Mouse (Mus musculus): ENCODE measurements around the gene Snx8. TPM values are rescaled to one million over a fixed set of nuclear protein-coding genes. Genes with fewer than 3 reads are reported as not detected.

Snx8 gene
- polyA plus RNA-seq, 1 experiment from 2014 or later = 19.9 TPM

DNA sequence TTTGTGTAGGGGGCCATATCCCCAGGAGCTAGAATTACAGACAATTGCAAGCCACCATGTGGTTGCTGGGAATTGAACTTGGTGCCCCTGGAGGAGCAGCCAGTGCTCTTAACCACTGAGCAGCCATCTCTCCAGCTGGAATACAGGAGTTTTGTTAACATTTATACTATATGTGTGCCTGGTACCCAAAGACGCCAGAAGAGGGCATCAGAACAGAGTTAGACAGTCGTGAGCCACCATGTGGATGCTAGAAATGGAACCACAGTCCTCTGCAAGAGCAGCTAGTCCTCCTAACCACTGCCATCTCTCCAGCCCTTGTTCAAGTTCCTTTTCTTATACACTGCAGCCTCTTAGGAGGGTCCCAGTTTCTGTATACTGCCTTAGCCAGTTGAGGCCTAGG, 55.4 kb downstream of the Snx8 start:
- Histone ChIP-seq H3K27ac (no peak overlapping the region), H3K4me1 (peaks cover 22% of the 10 kb centered on the region), H3K4me3 (no peak overlapping the region), H3K9ac (no peak overlapping the region), H3K36me3 (peaks cover 22% of the 10 kb centered on the region), H3K4me2 (no peak overlapping the region), H3K27me3 (no peaks in the 10 kb centered on the region), H3K9me3 (no peaks in the 10 kb centered on the region)
- no peak for ATAC-seq (ENCODE audit: borderline replicate concordance, extremely low read depth, low FRiP score, low TSS enrichment)
- 25% methylated on average over 2 of the region's 2 CpGs for WGBS

DNA sequence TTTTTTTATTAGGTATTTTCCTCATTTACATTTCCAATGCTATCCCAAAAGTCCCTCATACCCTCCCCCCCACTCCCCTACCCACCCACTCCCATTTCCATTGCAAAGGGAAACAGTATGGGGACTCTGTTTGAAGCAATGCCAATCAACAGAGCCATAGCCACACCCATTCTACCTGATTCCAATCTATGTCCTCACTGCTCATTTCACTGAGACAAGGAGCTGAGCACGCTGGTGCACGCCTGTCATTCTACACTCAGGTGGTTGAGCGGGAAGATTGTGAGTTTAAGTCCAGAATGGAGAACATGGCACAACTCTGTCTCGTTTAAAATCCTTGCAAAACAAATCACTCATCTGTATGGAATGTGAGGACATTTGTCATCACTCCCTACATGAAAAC, 56.5 kb downstream of the Snx8 start:
- Histone ChIP-seq H3K36me3 (peaks cover 21% of the 10 kb centered on the region), H3K27me3 (no peaks in the 10 kb centered on the region), H3K4me2 (peak overlapping the region; percentile 90), H3K9ac (no peak overlapping the region), H3K4me1 (peaks cover 22% of the 10 kb centered on the region), H3K27ac (no peak overlapping the region), H3K4me3 (peak overlapping the region; percentile 76; the same call in 1 of the 2 replicates), H3K9me3 (no peaks in the 10 kb centered on the region)
- ATAC-seq (ENCODE audit: borderline replicate concordance, extremely low read depth, low FRiP score, low TSS enrichment) = no peak
- 31% methylated on average over 4 of the region's 4 CpGs for WGBS

DNA sequence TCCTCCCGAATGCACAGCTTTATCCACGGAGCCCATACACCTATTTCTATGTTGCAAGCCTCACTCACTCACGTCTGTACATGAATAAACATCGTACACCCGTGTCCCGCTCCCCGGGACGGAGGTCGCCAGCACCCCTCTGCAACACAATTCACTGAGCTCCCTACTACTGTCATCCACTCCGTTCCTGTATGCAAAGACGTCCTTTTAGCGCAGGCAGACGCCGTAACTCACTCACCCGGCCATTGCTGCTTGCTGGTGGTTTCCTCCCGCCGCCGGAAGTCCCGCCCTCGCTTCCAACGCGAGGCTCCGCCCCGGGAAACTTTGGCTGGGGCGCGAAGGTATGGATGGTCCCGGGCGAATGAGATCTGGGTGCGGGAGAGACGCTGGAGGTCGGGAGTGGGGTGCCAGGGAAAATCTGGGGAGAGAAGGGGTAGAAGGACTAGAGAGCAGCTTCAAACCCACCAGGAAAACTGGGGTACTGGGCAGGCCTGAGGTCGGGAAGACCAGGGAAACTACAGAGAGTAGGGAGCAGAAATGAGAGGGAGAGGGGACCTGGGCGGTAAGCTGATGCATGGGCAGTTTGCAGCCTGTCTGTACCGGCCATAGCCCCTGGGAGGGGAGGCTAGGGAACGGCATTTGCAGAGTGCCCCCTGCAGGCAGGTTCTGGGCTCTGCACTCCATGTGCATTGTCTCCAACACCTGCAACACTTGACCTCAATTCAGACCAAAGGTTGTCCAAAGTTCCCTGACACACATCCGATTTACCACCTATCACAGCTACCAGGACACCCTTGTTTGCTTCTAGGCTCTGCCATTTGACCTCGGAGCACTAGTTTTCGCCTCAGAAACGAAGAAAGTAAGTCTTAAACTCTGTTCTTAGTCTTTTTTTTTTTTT, 57.2 kb downstream of the Snx8 start, which contains the start of gene Mrm2:
Gene Mrm2, minus strand, starts transcription at position 284 of the 898 bp plus-strand sequence.
- ATAC-seq (ENCODE audit: borderline replicate concordance, extremely low read depth, low FRiP score, low TSS enrichment) = peak; percentile 81
- Histone ChIP-seq H3K4me3 (peak within 1 kb of the TSS; percentile 76), H3K27ac (peak within 1 kb of the TSS; percentile 92), H3K36me3 (peaks cover 23% of the 10 kb centered on the region), H3K9me3 (no peaks in the 10 kb centered on the region), H3K27me3 (no peaks in the 10 kb centered on the region), H3K9ac (peak within 1 kb of the TSS; percentile 87), H3K4me1 (peaks cover 22% of the 10 kb centered on the region), H3K4me2 (peak within 1 kb of the TSS; percentile 90)
- under 1% methylated on average over 39 of the region's 39 CpGs for WGBS

DNA sequence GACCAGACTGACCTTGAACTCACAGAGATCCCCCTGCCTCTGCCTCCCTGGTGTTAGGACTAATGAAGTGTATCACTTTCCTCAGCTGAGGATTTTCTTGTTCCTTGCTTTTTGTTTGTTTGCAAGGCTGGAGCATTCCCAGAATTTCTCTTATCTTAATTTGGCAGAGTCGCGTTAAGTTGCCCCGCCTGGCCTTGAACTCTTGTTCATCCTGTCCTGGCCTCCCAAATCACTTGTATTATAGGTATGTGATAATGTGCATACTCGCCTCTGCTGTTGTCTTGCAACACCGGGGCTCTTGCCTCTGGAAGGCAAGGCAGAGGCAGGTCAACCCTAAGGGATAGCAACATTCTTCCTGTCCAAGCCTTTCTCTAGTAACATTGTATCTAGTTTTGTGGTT, 65.0 kb downstream of the Snx8 start:
- Histone ChIP-seq H3K4me1 (peaks cover 15% of the 10 kb centered on the region), H3K27me3 (no peaks in the 10 kb centered on the region), H3K9me3 (no peaks in the 10 kb centered on the region), H3K4me2 (no peak overlapping the region), H3K9ac (no peak overlapping the region), H3K27ac (no peak overlapping the region), H3K4me3 (no peak overlapping the region), H3K36me3 (peaks cover 13% of the 10 kb centered on the region)
- 87% methylated on average over 5 of the region's 5 CpGs for WGBS
- no peak for ATAC-seq (ENCODE audit: borderline replicate concordance, extremely low read depth, low FRiP score, low TSS enrichment)

DNA sequence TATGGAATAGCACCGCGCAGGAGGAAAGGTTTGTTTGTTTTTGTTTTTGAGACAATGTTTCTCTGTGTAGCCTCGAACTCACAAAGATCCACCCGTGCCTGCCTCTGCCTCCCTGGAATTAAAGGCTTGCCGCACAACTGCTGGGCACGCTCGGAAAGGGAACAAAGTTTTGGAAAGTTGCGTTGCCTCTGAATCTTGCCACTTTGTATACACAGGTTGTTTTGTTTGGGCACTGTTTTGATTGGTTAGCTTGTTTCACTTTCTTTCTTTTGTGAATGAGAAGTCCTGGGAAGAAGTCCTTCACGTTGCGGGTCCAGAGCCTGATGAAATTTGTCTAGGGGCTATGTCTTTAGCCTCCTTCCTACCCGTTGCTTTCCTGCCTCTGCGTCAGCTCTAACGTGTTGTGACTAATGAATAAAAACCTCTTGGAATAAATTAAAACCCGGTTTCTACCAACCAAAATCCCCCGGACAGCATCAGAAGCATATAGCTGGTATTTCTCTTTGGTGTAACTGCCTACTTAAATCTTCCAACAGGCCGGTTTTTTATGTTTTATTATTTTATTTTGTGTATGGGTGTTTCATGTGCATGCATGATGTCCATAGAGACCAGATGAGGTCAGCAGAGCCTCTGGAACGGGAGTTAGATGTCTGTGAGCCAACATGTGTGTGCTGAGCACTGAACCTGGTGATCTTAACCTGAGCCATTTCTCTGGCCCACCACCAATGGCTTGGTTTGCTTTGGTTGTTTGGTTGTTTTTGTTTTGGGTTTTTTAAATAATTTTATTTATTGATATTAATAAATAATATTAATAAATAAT, 67.1 kb downstream of the Snx8 start:
- no peak for ATAC-seq (ENCODE audit: borderline replicate concordance, extremely low read depth, low FRiP score, low TSS enrichment)
- no peaks in the 10 kb centered on the region; the same call in 1 of the 2 replicates for H3K36me3 ChIP-seq
- peak overlapping the region; percentile 99 for H3K4me3 ChIP-seq
- no peaks in the 10 kb centered on the region for H3K27me3 ChIP-seq
- H3K4me2 ChIP-seq = peak overlapping the region; percentile 80
- no peaks in the 10 kb centered on the region for H3K9me3 ChIP-seq
- H3K27ac ChIP-seq = peak overlapping the region; percentile 76
- H3K4me1 ChIP-seq = peaks cover 15% of the 10 kb centered on the region
- H3K9ac ChIP-seq = peak overlapping the region; percentile 99
- 1% methylated on average over 17 of the region's 17 CpGs for WGBS

DNA sequence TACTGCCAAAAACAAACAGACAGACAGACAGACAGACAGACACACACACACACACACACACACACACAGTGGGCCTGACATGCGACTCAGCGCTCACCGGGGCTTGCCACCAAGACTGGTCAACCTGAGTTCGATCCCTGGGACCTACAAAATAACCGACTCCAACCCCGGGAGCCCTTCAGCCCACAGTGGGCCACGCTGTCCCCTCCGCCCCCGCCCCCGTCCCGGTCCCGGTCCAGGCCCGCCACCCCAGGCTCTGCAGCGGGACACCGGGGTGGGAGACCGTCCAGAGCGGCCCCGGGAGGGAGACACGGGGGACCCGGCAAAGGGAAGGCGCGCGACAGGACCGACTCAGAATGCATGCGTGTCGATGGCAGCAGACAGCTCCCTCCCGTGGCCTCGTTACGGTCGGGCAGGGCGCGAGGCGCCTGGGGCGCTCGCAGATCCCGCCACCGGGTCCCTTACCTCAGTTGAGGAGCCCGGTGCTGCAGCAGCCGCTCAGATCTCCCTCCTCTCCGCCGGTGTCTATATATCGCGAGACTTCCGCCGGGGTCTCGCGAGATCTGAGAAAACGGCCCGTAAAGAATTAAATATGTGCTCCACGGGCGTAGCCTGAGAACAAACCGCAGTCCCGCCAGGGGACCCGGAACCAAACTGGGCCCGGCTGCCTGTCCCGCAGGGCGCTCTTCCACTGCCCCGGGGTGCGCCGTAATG, 67.9 kb downstream of the Snx8 start, which contains the start of the genes Mad1l1 and Nudt1:
Gene Mad1l1, minus strand, starts transcription at position 511 of the 714 bp plus-strand sequence.
Gene Nudt1, plus strand, starts transcription at position 615 of the 714 bp plus-strand sequence.
- peak within 1 kb of the TSS; percentile 80 for H3K4me2 ChIP-seq
- H3K27me3 ChIP-seq = no peaks in the 10 kb centered on the region
- peak within 1 kb of the TSS; percentile 99 for H3K9ac ChIP-seq
- H3K9me3 ChIP-seq = no peaks in the 10 kb centered on the region
- ATAC-seq (ENCODE audit: borderline replicate concordance, extremely low read depth, low FRiP score, low TSS enrichment) = peak; percentile 95
- WGBS = under 1% methylated on average over 58 of the region's 60 CpGs
- H3K36me3 ChIP-seq = no peaks in the 10 kb centered on the region
- peak within 1 kb of the TSS; percentile 99 for H3K4me3 ChIP-seq
- peak within 1 kb of the TSS; percentile 76 for H3K27ac ChIP-seq
- peaks cover 15% of the 10 kb centered on the region for H3K4me1 ChIP-seq

DNA sequence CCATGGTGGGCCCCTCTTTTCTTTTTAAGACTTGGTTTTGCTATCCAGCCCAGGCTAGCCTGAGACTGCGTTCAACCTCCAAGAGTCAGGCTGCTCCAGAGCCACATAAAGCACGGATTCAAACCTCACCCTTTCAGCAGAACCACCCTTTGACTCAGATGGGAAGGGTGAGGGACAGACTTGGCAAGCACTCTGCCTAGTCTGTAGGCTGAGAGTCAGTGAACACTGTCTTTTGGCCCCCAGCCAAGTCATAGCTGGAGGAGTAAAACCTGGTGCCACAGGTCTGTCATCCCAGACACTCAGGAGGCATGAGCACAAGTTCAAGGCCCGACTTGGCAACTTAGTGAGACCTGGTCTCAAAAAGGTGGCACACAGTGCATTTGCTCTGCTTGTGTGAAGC, 72.3 kb downstream of the Snx8 start:
- 72% methylated on average over 3 of the region's 3 CpGs for WGBS
- no peak overlapping the region for H3K4me2 ChIP-seq
- H3K27ac ChIP-seq = no peak overlapping the region
- H3K27me3 ChIP-seq = no peaks in the 10 kb centered on the region
- ATAC-seq (ENCODE audit: borderline replicate concordance, extremely low read depth, low FRiP score, low TSS enrichment) = no peak
- H3K4me1 ChIP-seq = peaks cover 15% of the 10 kb centered on the region
- H3K9ac ChIP-seq = no peak overlapping the region
- no peaks in the 10 kb centered on the region for H3K9me3 ChIP-seq
- H3K36me3 ChIP-seq = peaks cover 23% of the 10 kb centered on the region
- no peak overlapping the region for H3K4me3 ChIP-seq

DNA sequence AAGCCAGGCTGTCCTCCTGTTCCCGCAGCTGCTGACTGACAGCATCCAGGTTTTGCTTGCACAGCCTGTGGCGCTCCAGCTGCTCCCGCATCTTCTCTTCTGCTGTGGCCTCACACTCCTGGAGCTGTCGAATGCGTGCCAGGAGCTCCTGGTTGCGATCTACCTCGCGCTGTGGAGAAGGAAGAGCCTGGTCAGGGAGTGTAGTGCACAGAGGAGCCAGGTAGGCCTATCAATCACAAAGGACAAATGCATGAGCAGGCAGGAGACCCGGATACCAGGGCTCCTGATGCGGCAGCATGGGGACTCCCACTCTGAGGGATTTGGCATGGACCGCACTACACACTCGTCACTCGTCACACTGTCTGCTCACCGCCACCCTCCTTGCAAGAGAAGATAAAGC, 81.5 kb downstream of the Snx8 start:
- no peak overlapping the region for H3K27ac ChIP-seq
- no peak overlapping the region for H3K9ac ChIP-seq
- no peak overlapping the region for H3K4me2 ChIP-seq
- H3K27me3 ChIP-seq = no peaks in the 10 kb centered on the region
- 84% methylated on average over 14 of the region's 14 CpGs for WGBS
- no peak for ATAC-seq (ENCODE audit: borderline replicate concordance, extremely low read depth, low FRiP score, low TSS enrichment)
- no peaks in the 10 kb centered on the region for H3K4me1 ChIP-seq
- H3K4me3 ChIP-seq = no peak overlapping the region
- H3K9me3 ChIP-seq = no peaks in the 10 kb centered on the region
- H3K36me3 ChIP-seq = peaks cover 67% of the 10 kb centered on the region

DNA sequence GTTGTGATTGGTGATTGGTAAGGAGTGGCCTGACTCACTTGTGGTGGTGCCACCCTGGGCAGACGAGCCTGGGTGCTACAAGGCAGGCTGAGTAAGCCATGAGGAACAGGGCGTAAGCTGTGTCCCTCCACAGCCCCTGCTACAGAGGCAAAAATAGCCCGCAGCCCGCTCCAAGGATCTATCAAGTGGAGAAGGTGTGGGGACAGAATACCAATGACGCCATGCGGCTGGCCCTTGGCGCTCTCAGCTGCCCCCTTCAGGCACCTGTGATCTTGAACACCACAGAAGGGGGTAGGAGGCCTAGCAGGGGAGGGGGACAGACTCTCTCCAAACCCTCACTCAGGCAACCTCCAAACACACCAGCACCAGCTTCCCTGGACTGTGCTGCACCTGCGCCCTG, 83.0 kb downstream of the Snx8 start:
- Histone ChIP-seq H3K4me3 (no peak overlapping the region), H3K9ac (no peak overlapping the region), H3K27me3 (no peaks in the 10 kb centered on the region), H3K9me3 (no peaks in the 10 kb centered on the region), H3K4me1 (no peaks in the 10 kb centered on the region), H3K36me3 (peaks cover 68% of the 10 kb centered on the region), H3K27ac (no peak overlapping the region), H3K4me2 (no peak overlapping the region)
- 85% methylated on average over 8 of the region's 8 CpGs for WGBS
- ATAC-seq (ENCODE audit: borderline replicate concordance, extremely low read depth, low FRiP score, low TSS enrichment) = no peak

DNA sequence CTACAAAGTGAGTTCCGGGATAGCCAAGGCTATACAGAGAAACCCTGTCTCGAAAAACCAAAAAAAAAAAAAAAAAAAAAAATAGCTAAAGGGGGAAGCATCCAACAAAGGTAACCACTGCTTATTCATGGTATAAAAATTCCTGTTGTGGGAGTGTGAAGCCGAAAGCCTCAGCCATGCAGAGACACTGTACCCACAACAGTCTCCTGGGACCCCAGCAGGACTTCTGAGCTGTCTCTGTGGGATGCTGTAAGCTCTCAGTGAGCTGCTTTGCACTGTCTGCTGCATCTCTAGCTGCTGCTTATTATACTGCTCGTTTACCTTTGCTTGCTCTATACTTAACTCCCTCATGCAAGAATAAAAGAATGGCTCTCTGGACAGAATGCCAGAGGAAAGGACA, 90.8 kb downstream of the Snx8 start:
- no peak overlapping the region for H3K9ac ChIP-seq
- no peaks in the 10 kb centered on the region for H3K27me3 ChIP-seq
- H3K9me3 ChIP-seq = no peaks in the 10 kb centered on the region
- no peak overlapping the region for H3K4me2 ChIP-seq
- 84% methylated on average over 4 of the region's 4 CpGs for WGBS
- no peak overlapping the region for H3K4me3 ChIP-seq
- peaks cover 66% of the 10 kb centered on the region for H3K36me3 ChIP-seq
- H3K27ac ChIP-seq = no peak overlapping the region
- ATAC-seq (ENCODE audit: borderline replicate concordance, extremely low read depth, low FRiP score, low TSS enrichment) = no peak
- H3K4me1 ChIP-seq = no peaks in the 10 kb centered on the region

DNA sequence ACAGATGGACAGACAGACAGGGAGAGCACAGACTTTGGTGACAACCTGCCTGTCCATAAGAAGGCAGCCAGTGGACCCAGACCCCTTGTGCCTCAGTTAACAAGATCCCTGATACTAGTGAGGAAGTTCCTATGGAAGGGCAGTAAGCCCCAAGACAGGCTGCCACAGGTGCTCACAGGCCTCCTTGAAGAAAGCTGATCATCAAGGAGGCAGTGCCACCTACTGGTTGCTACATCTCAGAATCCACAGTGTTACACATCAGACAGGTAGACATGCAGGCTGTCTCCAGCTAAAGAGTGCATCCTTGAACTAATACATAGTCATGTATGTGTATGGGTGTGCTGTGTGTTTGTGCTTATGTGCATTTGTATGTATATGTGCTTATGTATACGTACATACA, 96.9 kb downstream of the Snx8 start:
- Histone ChIP-seq H3K4me1 (no peaks in the 10 kb centered on the region), H3K9ac (no peak overlapping the region), H3K4me2 (no peak overlapping the region), H3K4me3 (no peak overlapping the region), H3K9me3 (no peaks in the 10 kb centered on the region), H3K27ac (no peak overlapping the region), H3K36me3 (peaks cover 46% of the 10 kb centered on the region), H3K27me3 (no peaks in the 10 kb centered on the region)
- ATAC-seq (ENCODE audit: borderline replicate concordance, extremely low read depth, low FRiP score, low TSS enrichment) = no peak
- 74% methylated on average over 1 of the region's 1 CpGs for WGBS

Data from lung, embryonic 15.5 days (tissue).